Mouse (Mus musculus) ES-E14 (cell line): ENCODE data around the gene Smyd3.

Source experiments
- HCFC1 ChIP-seq: IDR thresholded peaks from 2 replicates; pipeline ENCODE4 v1.6.1; 2012; ENCODE audit warnings: low read length, inconsistent platforms, borderline replicate concordance; ENCODE audit not compliant: insufficient read depth
- MAFK ChIP-seq: IDR thresholded peaks from 2 replicates; pipeline ENCODE4 v1.6.1; 2014; ENCODE audit warnings: mild to moderate bottlenecking, low read depth, low read length, inconsistent platforms; ENCODE audit not compliant: insufficient read depth
- ZNF384 ChIP-seq: IDR thresholded peaks from 2 replicates; pipeline ENCODE4 v1.6.1; 2012; ENCODE audit warnings: low read depth, low read length, inconsistent platforms

- TF ChIP-seq HCFC1 (no peak), MAFK (no peak), ZNF384 (no peak)
These were observed 456.8 kb downstream of the Smyd3 start for GRCm38 (mm10) chr1:179061053-179061452.
